Mouse (Mus musculus) CH12.LX (cell line): ENCODE measurements around the gene Ms4a12. TPM values are rescaled to one million over a fixed set of nuclear protein-coding genes. Genes with fewer than 3 reads are reported as not detected.

Experiments
- DNase-seq: peaks from one replicate; pipeline ENCODE4 v3.0.0-alpha.2; 2013; ENCODE audit errors: extremely low read depth
- H3K27ac ChIP-seq: 2 replicates; pipeline ENCODE4 v1.5.1; 2012; ENCODE audit warnings: low read depth, mild to moderate bottlenecking, control low read depth, moderate library complexity; ENCODE audit not compliant: insufficient read depth
- H3K27me3 ChIP-seq: replicated peaks from 2 replicates; pipeline ENCODE3; 2012; ENCODE audit warnings: inconsistent platforms
- H3K36me3 ChIP-seq, 2 experiments: replicated peaks in 1 of 2; 2 replicates each; pipeline versions ENCODE3 to v1.6.1; 2012; ENCODE audit warnings: inconsistent platforms in 1 of 2, low read length in 1 of 2, mild to moderate bottlenecking in 1 of 2, mixed read lengths in 1 of 2, moderate library complexity in 1 of 2; ENCODE audit not compliant: control insufficient read depth in 1 of 2, insufficient read depth in 1 of 2
- H3K4me1 ChIP-seq, 2 experiments: 2 replicates each; pipeline ENCODE4 v1.6.1; 2012; ENCODE audit warnings: inconsistent platforms in 1 of 2, moderate library complexity in 1 of 2; ENCODE audit not compliant: insufficient read depth in 2 of 2, control insufficient read depth in 1 of 2
- H3K4me2 ChIP-seq: 2 replicates; pipeline ENCODE4 v1.6.1; 2012; ENCODE audit warnings: low read depth, mild to moderate bottlenecking, control low read depth; ENCODE audit not compliant: poor library complexity, insufficient read depth, severe bottlenecking
- H3K4me3 ChIP-seq, 3 experiments: fragments of 150-350 bp in 1 of 3; sonication (generic) in 1 of 3; replicated peaks in 1 of 3; 2 replicates each; pipeline versions ENCODE3 to v1.5.1; 2011 to 2012; ENCODE audit warnings: low read depth in 2 of 3, low read length in 2 of 3, mild to moderate bottlenecking in 2 of 3, moderate library complexity in 2 of 3, control low read depth in 1 of 3, improper control_type of control experiment in 1 of 3, inconsistent platforms in 1 of 3, mixed read lengths in 1 of 3; ENCODE audit not compliant: poor library complexity in 1 of 3
- H3K79me2 ChIP-seq: replicated peaks from 2 replicates; pipeline ENCODE4 v1.6.1; 2012; ENCODE audit warnings: mild to moderate bottlenecking, moderate library complexity; ENCODE audit not compliant: control insufficient read depth, poor library complexity, insufficient read depth, severe bottlenecking; ENCODE audit errors: extremely low read depth
- H3K9ac ChIP-seq: 2 replicates; pipeline ENCODE4 v1.6.1; 2012; ENCODE audit warnings: low read depth, mild to moderate bottlenecking, control low read depth, moderate library complexity; ENCODE audit not compliant: insufficient read depth
- H3K9me3 ChIP-seq: replicated peaks from 2 replicates; pipeline ENCODE3; 2012; ENCODE audit warnings: low read length, inconsistent platforms, mixed read lengths
- BHLHE40 ChIP-seq: IDR thresholded peaks from 2 replicates; pipeline ENCODE4 v1.6.1; 2011; ENCODE audit warnings: mild to moderate bottlenecking, low read depth, low read length, improper control_type of control experiment
- CHD2 ChIP-seq: IDR thresholded peaks from 2 replicates; pipeline ENCODE4 v1.6.1; 2011; ENCODE audit warnings: low read length, improper control_type of control experiment
- ETS1 ChIP-seq: conservative IDR thresholded peaks from 2 replicates; pipeline ENCODE4 v1.6.1; 2012; ENCODE audit warnings: low read depth, mild to moderate bottlenecking, inconsistent platforms, low read length, improper control_type of control experiment, moderate library complexity
- IRF4 ChIP-seq: IDR thresholded peaks from 2 replicates; pipeline ENCODE4 v1.6.1; 2014; ENCODE audit warnings: low read depth, mild to moderate bottlenecking, inconsistent platforms, low read length, improper control_type of control experiment
- JUN ChIP-seq: IDR thresholded peaks from 2 replicates; pipeline ENCODE4 v1.6.1; 2011; ENCODE audit warnings: low read depth, mild to moderate bottlenecking, low read length, improper control_type of control experiment, moderate library complexity; ENCODE audit not compliant: insufficient read depth
- JUND ChIP-seq: conservative IDR thresholded peaks from 2 replicates; pipeline ENCODE4 v1.6.1; 2011; ENCODE audit warnings: low read depth, low read length, improper control_type of control experiment
- KAT2A ChIP-seq: IDR thresholded peaks from 2 replicates; pipeline ENCODE4 v1.6.1; 2012; ENCODE audit warnings: low read length, improper control_type of control experiment, inconsistent platforms; ENCODE audit not compliant: insufficient replicate concordance
- MAZ ChIP-seq: IDR thresholded peaks from 2 replicates; pipeline ENCODE4 v1.6.1; 2012; ENCODE audit warnings: low read depth, mild to moderate bottlenecking, inconsistent platforms, low read length, improper control_type of control experiment, moderate library complexity
- MEF2A ChIP-seq: IDR thresholded peaks from 2 replicates; pipeline ENCODE4 v1.6.1; 2014; ENCODE audit warnings: low read depth, mild to moderate bottlenecking, inconsistent platforms, low read length, improper control_type of control experiment, borderline replicate concordance
- NELFE ChIP-seq: IDR thresholded peaks from 2 replicates; pipeline ENCODE4 v1.6.1; 2011; ENCODE audit warnings: low read depth, low read length, improper control_type of control experiment
- SIN3A ChIP-seq: IDR thresholded peaks from 2 replicates; pipeline ENCODE4 v1.6.1; 2012; ENCODE audit warnings: low read length, improper control_type of control experiment, inconsistent platforms
- TCF12 ChIP-seq: IDR thresholded peaks from 2 replicates; pipeline ENCODE4 v1.6.1; 2014; ENCODE audit warnings: low read depth, mild to moderate bottlenecking, inconsistent platforms, low read length, improper control_type of control experiment
- UBTF ChIP-seq: IDR thresholded peaks from 2 replicates; pipeline ENCODE4 v1.6.1; 2012; ENCODE audit warnings: low read depth, mild to moderate bottlenecking, inconsistent platforms, low read length, improper control_type of control experiment, moderate library complexity
- USF1 ChIP-seq: IDR thresholded peaks from 2 replicates; pipeline ENCODE4 v1.6.1; 2014; ENCODE audit warnings: low read depth, mild to moderate bottlenecking, inconsistent platforms, low read length, improper control_type of control experiment
- ZMIZ1 ChIP-seq: IDR thresholded peaks from 2 replicates; pipeline ENCODE4 v1.6.1; 2012; ENCODE audit warnings: low read depth, mild to moderate bottlenecking, inconsistent platforms, low read length, improper control_type of control experiment
- ZNF384 ChIP-seq: IDR thresholded peaks from 2 replicates; pipeline ENCODE4 v1.6.1; 2012; ENCODE audit warnings: low read depth, low read length, improper control_type of control experiment, inconsistent platforms
- dilution Hi-C: fragments of 300-500 bp; cut with MboI; formaldehyde crosslinking; loops from 2 replicates; pipeline ENCODE4 v1.14.3; 2020; ENCODE audit warnings: low sequenced_read_pairs; ENCODE audit not compliant: extremely low pct_unique_long_range_greater_than_20kb, extremely low pct_ligation_motif_present
- in situ Hi-C: fragments of 300-500 bp; cut with MboI; formaldehyde crosslinking; loops from 3 replicates; pipeline ENCODE4 v1.14.3; 2019; ENCODE audit warnings: low sequenced_read_pairs, low pct_ligation_motif_present, low pct_unique_long_range_greater_than_20kb, mixed read lengths
- polyA plus RNA-seq: library from polyadenylated mRNA; unstranded; fragments of >175 nt; gene quantifications from 2 replicates; pipeline ENCODE4 v1.2.1, GENCODE M21; 2012; ENCODE audit warnings: low read depth; ENCODE audit not compliant: insufficient read length
- total RNA-seq, 2 experiments: library from RNA; depleted of rRNA; stranded (reverse); fragments of 300-350 nt in 1 of 2; fragments of >200 nt in 1 of 2; gene quantifications; 2 replicates each; pipeline ENCODE4 v1.2.3; 2012 to 2014

Gene Ms4a12
- total and polyA plus RNA-seq, 3 experiments = not detected

- H3K4me1 ChIP-seq = peaks cover 2 to 6% of the 10 kb centered on the region in 2 experiments; a peak in 2 of 4 replicates
- H3K9ac ChIP-seq = no peak overlapping the region
- no peak overlapping the region for H3K27ac ChIP-seq
- no peaks in the 10 kb centered on the region for H3K79me2 ChIP-seq
- no peaks in the 10 kb centered on the region for H3K27me3 ChIP-seq
- dilution Hi-C loops = no loop called here
- H3K36me3 ChIP-seq = no peaks in the 10 kb centered on the region
- no peak overlapping the region for H3K4me3 ChIP-seq
- H3K4me2 ChIP-seq = no peak overlapping the region
- no peaks in the 10 kb centered on the region for H3K9me3 ChIP-seq
- TF ChIP-seq ZNF384 (no peak), UBTF (no peak), IRF4 (no peak), SIN3A (no peak), USF1 (no peak)
- TF ChIP-seq, all 38 proteins: peak for 0
- DNase-seq = no peak
- in situ Hi-C loops = no loop called here
Observed at GRCm38 (mm10) chr19:11276431-11276830, 44.2 kb upstream of the Ms4a12 start.

GRCm38 (mm10) chr19:11266956-11267355 is 34.7 kb upstream of the Ms4a12 start:
- Histone ChIP-seq H3K79me2 (peaks cover 28% of the 10 kb centered on the region), H3K27me3 (no peaks in the 10 kb centered on the region), H3K9me3 (no peaks in the 10 kb centered on the region), H3K4me1 (peaks cover 8 to 25% of the 10 kb centered on the region in 2 experiments), H3K36me3 (peaks cover 0 to 10% of the 10 kb centered on the region in 2 experiments), H3K27ac (peak overlapping the region; percentile 67; the same call in 1 of the 2 replicates), H3K4me2 (peak overlapping the region; percentile 80), H3K4me3 (no peak overlapping the region), H3K9ac (no peak overlapping the region)
- dilution Hi-C loops = no loop called here
- DNase-seq = peak; percentile 75
- in situ Hi-C loops = no loop called here
- TF ChIP-seq KAT2A (0 out of 2 replicates have a peak, but pooled peaks have one; percentile 42), IRF4 (peak; percentile 60), UBTF (no peak), JUN (0 out of 2 replicates have a peak, but pooled peaks have one; percentile 26), NELFE (no peak), MEF2A (peak; percentile 57; the same call in 1 of the 2 replicates), ZMIZ1 (no peak), JUND (0 out of 2 replicates have a peak, but pooled peaks have one; percentile 25), TCF12 (0 out of 2 replicates have a peak, but pooled peaks have one; percentile 59), CHD2 (0 out of 2 replicates have a peak, but pooled peaks have one; percentile 16), BHLHE40 (peak; percentile 33; the same call in 1 of the 2 replicates), ETS1 (peak; percentile 89), SIN3A (0 out of 2 replicates have a peak, but pooled peaks have one; percentile 59), MAZ (0 out of 2 replicates have a peak, but pooled peaks have one; percentile 66)
